In the genomic region with DNA sequence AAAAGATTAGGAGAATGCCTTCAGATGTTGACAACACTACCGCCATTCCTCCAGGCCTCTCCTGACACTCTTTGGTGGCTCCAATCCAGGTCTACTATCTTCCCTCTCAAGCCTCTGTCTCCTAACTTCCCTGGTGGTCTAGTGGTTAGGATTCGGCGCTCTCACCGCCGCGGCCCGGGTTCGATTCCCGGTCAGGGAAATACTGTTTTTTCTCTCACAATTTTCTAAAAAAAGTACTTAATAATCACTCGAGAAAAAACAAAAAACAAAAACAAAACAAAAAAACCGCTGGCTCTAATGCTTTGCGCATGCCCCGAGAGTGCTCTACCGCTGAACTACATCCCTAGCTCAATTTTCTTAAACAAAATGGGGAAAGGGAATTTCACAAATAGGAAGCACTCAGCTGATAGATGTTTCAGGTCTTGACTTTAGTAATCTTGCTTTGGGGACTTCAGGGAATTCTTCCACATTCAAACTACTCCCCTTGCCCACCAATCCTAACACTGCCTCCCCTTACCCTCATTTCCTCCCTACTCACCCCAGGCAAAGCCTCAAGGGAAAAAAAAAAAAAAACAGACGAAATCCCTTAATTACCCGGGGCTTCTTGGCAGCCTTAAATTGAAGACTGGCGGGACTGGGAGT, we compare ENCODE assay signal across 7 mouse cellular contexts. TPM values are rescaled to one million over a fixed set of nuclear protein-coding genes. Genes with fewer than 3 reads are reported as not detected.
DNase-seq lines count a peak whose midpoint lies in the region; ATAC-seq lines count a peak whose summit lies in the region.

No protein-coding gene starts in this region.

- ATAC-seq in midbrain, embryonic 12.5 days (ENCODE audit: low FRiP score, low read depth), result peak; percentile 48

- H3K27ac ChIP-seq in limb, embryonic 10.5 days, result peak overlapping the region; percentile 91
- H3K27ac ChIP-seq in midbrain, embryonic 12.5 days (replicated peaks), result peak overlapping the region; percentile 39; the same call in 1 of the 2 replicates

- no peaks in the 10 kb centered on the region for H3K27me3 ChIP-seq in limb, embryonic 10.5 days (ENCODE audit: low read depth, poor library complexity, severe bottlenecking)
- no peaks in the 10 kb centered on the region for H3K27me3 ChIP-seq in midbrain, embryonic 12.5 days

- DNase-seq in adrenal gland, adult 2 months, result peak; percentile 90
- DNase-seq in embryo, embryonic 10.5 days (ENCODE audit: low spot score), result peak; percentile 94
- peak; percentile 66 to 71 for DNase-seq in gastrocnemius, postnatal 4 days (ENCODE audit: low spot score in 2 of 2)
- DNase-seq in kidney, adult 11 months, result peak; percentile 73
- DNase-seq in limb, embryonic 10.5 days (ENCODE audit: low spot score), result peak; percentile 78
- peak; percentile 12 to 47 for DNase-seq in spleen, adult 18-20 months

- no peaks in the 10 kb centered on the region for H3K36me3 ChIP-seq in limb, embryonic 10.5 days
- H3K36me3 ChIP-seq in midbrain, embryonic 12.5 days, result no peaks in the 10 kb centered on the region

- 1% methylated on average over 17 of the region's 17 CpGs for WGBS in limb, embryonic 10.5 days
- under 1% methylated on average over 17 of the region's 17 CpGs for WGBS in midbrain, embryonic 12.5 days

- peaks cover 15% of the 10 kb centered on the region for H3K4me1 ChIP-seq in limb, embryonic 10.5 days
- H3K4me1 ChIP-seq in midbrain, embryonic 12.5 days, result peaks cover 16% of the 10 kb centered on the region

- H3K9me3 ChIP-seq in limb, embryonic 10.5 days (replicated peaks), result no peaks in the 10 kb centered on the region
- H3K9me3 ChIP-seq in midbrain, embryonic 12.5 days, result no peaks in the 10 kb centered on the region

- peak overlapping the region; percentile 87 for H3K4me2 ChIP-seq in midbrain, embryonic 12.5 days (replicated peaks)

- peak overlapping the region; percentile 75 for H3K9ac ChIP-seq in midbrain, embryonic 12.5 days (replicated peaks)

- H3K4me3 ChIP-seq in limb, embryonic 10.5 days, result peak overlapping the region; percentile 85
- H3K4me3 ChIP-seq in midbrain, embryonic 12.5 days, result peak overlapping the region; percentile 80

RNA-seq across cellular contexts. Expression of gene Acp6, which starts 0.5 kb away (rescaled TPM):
- 10 to 100 TPM; 42.1 to 50.0 TPM for total RNA-seq in adrenal gland, adult 2 months (2021)
- polyA plus RNA-seq in adrenal gland, adult 2 months (2012; rRNA removed), result 47.8 and 49.4 TPM in 2 replicates
- 10 to 100 TPM; 17.6 to 17.9 TPM for total RNA-seq in gastrocnemius, postnatal 4 days (2021)
- polyA plus RNA-seq in limb, embryonic 10.5 days (2016; fragmentation: Nextera tagmentation; extraction: Ambion mirVana), result 36.4 and 39.1 TPM in 2 replicates
- 22.5 and 28.6 TPM in 2 replicates for polyA plus RNA-seq in midbrain, embryonic 12.5 days (2016; fragmentation: Nextera tagmentation; extraction: Ambion mirVana)

Comparison
In these comparisons a context has a peak if more than half of its experiments do, and no peak if none do; other contexts are left out.
1. Peak in every context shown above with its lines: DNase-seq, ATAC-seq, H3K4me3 ChIP-seq and H3K27ac ChIP-seq.
2. DNase-seq: peak in every context shown above with its lines; median percentile 94 in embryo, embryonic 10.5 days; 90 in adrenal gland, adult 2 months; 78 in limb, embryonic 10.5 days; 73 in kidney, adult 11 months; 68 in gastrocnemius, postnatal 4 days; 30 in spleen, adult 18-20 months.